Mouse (Mus musculus) stomach, embryonic 15.5 days (tissue): ENCODE results near the gene Olfr223. TPM values are rescaled to one million over a fixed set of nuclear protein-coding genes. Genes with fewer than 3 reads are reported as not detected.

ENCODE experiments used
- ATAC-seq: fragments of 200-750 bp; cut with Nextera tagmentation; 2 replicates; pipeline ENCODE4 v1.8.0; 2017; ENCODE audit warnings: low read depth, moderate number of reproducible peaks, moderate TSS enrichment; ENCODE audit not compliant: insufficient read depth, low FRiP score
- H3K27ac ChIP-seq: fragments of 300-500 bp; sonication (generic); 2 replicates; pipeline ENCODE4 v1.5.1; 2015; ENCODE audit warnings: mild to moderate bottlenecking, inconsistent platforms
- H3K27me3 ChIP-seq: fragments of 300-500 bp; sonication (generic); replicated peaks from 2 replicates; pipeline ENCODE4 v1.6.1; 2015; ENCODE audit warnings: inconsistent platforms
- H3K36me3 ChIP-seq: fragments of 300-500 bp; sonication (generic); 2 replicates; pipeline ENCODE4 v1.6.1; 2015; ENCODE audit warnings: inconsistent platforms
- H3K4me1 ChIP-seq: fragments of 300-500 bp; sonication (generic); 2 replicates; pipeline ENCODE4 v1.6.1; 2015; ENCODE audit warnings: inconsistent platforms
- H3K4me2 ChIP-seq: fragments of 300-500 bp; sonication (generic); 2 replicates; pipeline ENCODE4 v1.6.1; 2015; ENCODE audit warnings: mild to moderate bottlenecking, inconsistent platforms
- H3K4me3 ChIP-seq: fragments of 300-500 bp; sonication (generic); replicated peaks from 2 replicates; pipeline ENCODE4 v1.5.1; 2015; ENCODE audit warnings: inconsistent platforms
- H3K9ac ChIP-seq: fragments of 300-500 bp; sonication (generic); 2 replicates; pipeline ENCODE4 v1.6.1; 2015; ENCODE audit warnings: inconsistent platforms
- H3K9me3 ChIP-seq: fragments of 300-500 bp; sonication (generic); 2 replicates; pipeline ENCODE4 v1.6.1; 2016; ENCODE audit warnings: inconsistent platforms
- WGBS: fragments of 180-500 bp; shearing (Covaris S2); methylation state at CpG from one replicate; pipeline ENCODE4 v1.1.7; 2015; 5-methylcytosine and 5-hydroxymethylcytosine counted together
- polyA plus RNA-seq: library from polyadenylated mRNA; unstranded; fragments of >200 nt; fragmentation: Nextera tagmentation; extraction: Ambion mirVana; gene quantifications from 2 replicates; pipeline ENCODE4 v1.2.1, GENCODE M21; 2015

Gene Olfr223
- polyA plus RNA-seq, 1 experiment from 2014 or later = not detected

GRCm38 (mm10) chr11:59540123-59540522 is 53.0 kb downstream of the Olfr223 start:
- no peaks in the 10 kb centered on the region for H3K9me3 ChIP-seq
- no peak overlapping the region for H3K27ac ChIP-seq
- WGBS = 67% methylated on average over 3 of the region's 3 CpGs

More at GRCm38 (mm10) chr11:59540123-59540522, 53.0 kb downstream of the Olfr223 start:
- no peaks in the 10 kb centered on the region for H3K27me3 ChIP-seq
- no peak for ATAC-seq
- no peak overlapping the region for H3K4me3 ChIP-seq
- no peaks in the 10 kb centered on the region for H3K4me1 ChIP-seq
- no peaks in the 10 kb centered on the region for H3K36me3 ChIP-seq
- no peak overlapping the region for H3K4me2 ChIP-seq
- no peak overlapping the region for H3K9ac ChIP-seq

Other genes with a start within 250 kb of the Olfr223 start
- 0.10 TPM in 1 of 2 replicates, not detected in the other for gene Prss38, start 217.6 kb downstream of the Olfr223 start, polyA plus RNA-seq
- gene Jmjd4, start 143.2 kb downstream of the Olfr223 start, polyA plus RNA-seq = 10.5 and 11.0 TPM in 2 replicates
- 88.7 and 91.0 TPM in 2 replicates for gene Snap47, start 142.1 kb downstream of the Olfr223 start, polyA plus RNA-seq
- 6.0 and 6.6 TPM in 2 replicates for gene Zfp867, start 120.8 kb downstream of the Olfr223 start, polyA plus RNA-seq
- gene Zkscan17, start 66.5 kb downstream of the Olfr223 start, polyA plus RNA-seq = 17.0 and 18.0 TPM in 2 replicates
- 0.41 and 0.80 TPM in 2 replicates for gene Nlrp3, start 51.7 kb downstream of the Olfr223 start, polyA plus RNA-seq
- gene Olfr222, start 17.1 kb downstream of the Olfr223 start, polyA plus RNA-seq = not detected in 2 replicates
- gene Mprip, start 68.0 kb upstream of the Olfr223 start, polyA plus RNA-seq = 75.3 and 78.2 TPM in 2 replicates
- gene Pld6, start 194.4 kb upstream of the Olfr223 start, polyA plus RNA-seq = 3.8 and 5.1 TPM in 2 replicates
- 27.8 and 30.6 TPM in 2 replicates for gene Flcn, start 216.7 kb upstream of the Olfr223 start, polyA plus RNA-seq
- gene Nt5m, start 246.2 kb upstream of the Olfr223 start, polyA plus RNA-seq = 31.7 and 35.1 TPM in 2 replicates
- 175 and 192 TPM in 2 replicates for gene Cops3, start 246.5 kb upstream of the Olfr223 start, polyA plus RNA-seq